Mouse (Mus musculus): ENCODE data around the gene Fmo6. TPM values are rescaled to one million over a fixed set of nuclear protein-coding genes. Genes with fewer than 3 reads are reported as not detected.

Fmo6 gene
- polyA plus RNA-seq (2015; fragmentation: Nextera tagmentation; extraction: Ambion mirVana) = not detected in 2 replicates

GRCm38 (mm10) chr1:162937415-162937814 lies at the start of gene Fmo6:
Fmo6 (minus strand) TSS chr1:162937515.
- no peak within 1 kb of the TSS for H3K4me2 ChIP-seq
- no peaks in the 10 kb centered on the region for H3K36me3 ChIP-seq
- no peak within 1 kb of the TSS for H3K4me3 ChIP-seq
- no peak for ATAC-seq (ENCODE audit: low FRiP score, low read depth)
- H3K4me1 ChIP-seq (replicated peaks) = no peaks in the 10 kb centered on the region
- WGBS = 88% methylated on average over 6 of the region's 6 CpGs
- H3K9ac ChIP-seq = no peak within 1 kb of the TSS
- no peak within 1 kb of the TSS for H3K27ac ChIP-seq (replicated peaks)
- H3K9me3 ChIP-seq = no peaks in the 10 kb centered on the region
- H3K27me3 ChIP-seq = no peaks in the 10 kb centered on the region

GRCm38 (mm10) chr1:162986777-162987176 lies 49.5 kb upstream of the Fmo6 start:
- no peaks in the 10 kb centered on the region for H3K27me3 ChIP-seq
- H3K4me1 ChIP-seq (replicated peaks) = no peaks in the 10 kb centered on the region
- H3K4me3 ChIP-seq = no peak overlapping the region
- no peak overlapping the region for H3K9ac ChIP-seq
- no peak overlapping the region for H3K4me2 ChIP-seq
- H3K36me3 ChIP-seq = no peaks in the 10 kb centered on the region
- WGBS = 97% methylated on average over 1 of the region's 1 CpGs
- no peaks in the 10 kb centered on the region for H3K9me3 ChIP-seq
- no peak for ATAC-seq (ENCODE audit: low FRiP score, low read depth)
- no peak overlapping the region for H3K27ac ChIP-seq (replicated peaks)

GRCm38 (mm10) chr1:162986121-162986748 lies 48.9 kb upstream of the Fmo6 start:
- 94% methylated on average over 2 of the region's 2 CpGs for WGBS
- ATAC-seq (ENCODE audit: low FRiP score, low read depth) = no peak
- H3K9me3 ChIP-seq = no peaks in the 10 kb centered on the region
- H3K4me3 ChIP-seq = no peak overlapping the region
- H3K27me3 ChIP-seq = no peaks in the 10 kb centered on the region
- no peaks in the 10 kb centered on the region for H3K4me1 ChIP-seq (replicated peaks)
- no peak overlapping the region for H3K4me2 ChIP-seq
- no peak overlapping the region for H3K9ac ChIP-seq
- no peak overlapping the region for H3K27ac ChIP-seq (replicated peaks)
- H3K36me3 ChIP-seq = no peaks in the 10 kb centered on the region

- Histone ChIP-seq H3K4me3 (no peak within 1 kb of the TSS), H3K27me3 (no peaks in the 10 kb centered on the region), H3K9me3 (no peaks in the 10 kb centered on the region), H3K9ac (no peak within 1 kb of the TSS), H3K36me3 (no peaks in the 10 kb centered on the region), H3K27ac (replicated peaks) (no peak within 1 kb of the TSS), H3K4me2 (no peak within 1 kb of the TSS), H3K4me1 (replicated peaks) (no peaks in the 10 kb centered on the region)
- ATAC-seq (ENCODE audit: low FRiP score, low read depth) = no peak
- 86% methylated on average over 1 of the region's 1 CpGs for WGBS
These were observed 47.1 kb upstream of the Fmo6 start, which contains the start of gene Fmo3 for GRCm38 (mm10) chr1:162984428-162984827. Fmo3 (minus strand) TSS chr1:162984528.

GRCm38 (mm10) chr1:162963556-162963955 lies 26.2 kb upstream of the Fmo6 start:
- WGBS = 63% methylated on average over 2 of the region's 2 CpGs

GRCm38 (mm10) chr1:162957422-162957821 lies 20.1 kb upstream of the Fmo6 start:
- no peaks in the 10 kb centered on the region for H3K36me3 ChIP-seq
- no peak overlapping the region for H3K4me2 ChIP-seq
- no peaks in the 10 kb centered on the region for H3K9me3 ChIP-seq
- H3K27ac ChIP-seq (replicated peaks) = no peak overlapping the region
- ATAC-seq (ENCODE audit: low FRiP score, low read depth) = no peak
- no peaks in the 10 kb centered on the region for H3K27me3 ChIP-seq
- no peaks in the 10 kb centered on the region for H3K4me1 ChIP-seq (replicated peaks)
- WGBS = 91% methylated on average over 1 of the region's 1 CpGs
- no peak overlapping the region for H3K9ac ChIP-seq
- no peak overlapping the region for H3K4me3 ChIP-seq

More at GRCm38 (mm10) chr1:162963556-162963955, 26.2 kb upstream of the Fmo6 start:
- Histone ChIP-seq H3K4me1 (replicated peaks) (no peaks in the 10 kb centered on the region), H3K9me3 (no peaks in the 10 kb centered on the region), H3K27me3 (no peaks in the 10 kb centered on the region), H3K36me3 (no peaks in the 10 kb centered on the region), H3K9ac (no peak overlapping the region), H3K4me2 (no peak overlapping the region), H3K27ac (replicated peaks) (no peak overlapping the region), H3K4me3 (no peak overlapping the region)
- ATAC-seq (ENCODE audit: low FRiP score, low read depth) = no peak

- Histone ChIP-seq H3K9me3 (no peaks in the 10 kb centered on the region), H3K36me3 (no peaks in the 10 kb centered on the region), H3K27ac (replicated peaks) (no peak overlapping the region), H3K4me2 (no peak overlapping the region), H3K9ac (no peak overlapping the region), H3K4me1 (replicated peaks) (no peaks in the 10 kb centered on the region), H3K4me3 (no peak overlapping the region), H3K27me3 (no peaks in the 10 kb centered on the region)
- 69% methylated on average over 2 of the region's 2 CpGs for WGBS
- ATAC-seq (ENCODE audit: low FRiP score, low read depth) = no peak
These were observed 15.8 kb upstream of the Fmo6 start for GRCm38 (mm10) chr1:162953079-162953478.

- ATAC-seq (ENCODE audit: low FRiP score, low read depth) = no peak
- H3K4me3 ChIP-seq = no peak overlapping the region
These were observed 12.4 kb upstream of the Fmo6 start for GRCm38 (mm10) chr1:162949763-162950162.

GRCm38 (mm10) chr1:162947934-162948333 lies 10.6 kb upstream of the Fmo6 start:
- 75% methylated on average over 6 of the region's 6 CpGs for WGBS
- no peak overlapping the region for H3K4me3 ChIP-seq
- no peak overlapping the region for H3K27ac ChIP-seq (replicated peaks)
- H3K9me3 ChIP-seq = no peaks in the 10 kb centered on the region
- H3K27me3 ChIP-seq = no peaks in the 10 kb centered on the region
- H3K4me2 ChIP-seq = no peak overlapping the region
- no peak overlapping the region for H3K9ac ChIP-seq
- ATAC-seq (ENCODE audit: low FRiP score, low read depth) = no peak
- 0 out of 2 replicates have a peak, but pooled peaks cover 4% of the 10 kb centered on the region for H3K4me1 ChIP-seq (replicated peaks)
- no peaks in the 10 kb centered on the region for H3K36me3 ChIP-seq

More at GRCm38 (mm10) chr1:162949763-162950162, 12.4 kb upstream of the Fmo6 start:
- Histone ChIP-seq H3K9ac (no peak overlapping the region), H3K4me1 (replicated peaks) (0 out of 2 replicates have a peak, but pooled peaks cover 4% of the 10 kb centered on the region), H3K27ac (replicated peaks) (no peak overlapping the region), H3K4me2 (no peak overlapping the region), H3K36me3 (no peaks in the 10 kb centered on the region), H3K27me3 (no peaks in the 10 kb centered on the region), H3K9me3 (no peaks in the 10 kb centered on the region)
- WGBS = 94% methylated on average over 1 of the region's 1 CpGs

GRCm38 (mm10) chr1:162946837-162947558 lies 9.7 kb upstream of the Fmo6 start:
- peak; percentile 56; the same call in 1 of the 2 replicates for ATAC-seq (ENCODE audit: low FRiP score, low read depth)
- Histone ChIP-seq H3K27me3 (no peaks in the 10 kb centered on the region), H3K9ac (no peak overlapping the region), H3K4me3 (no peak overlapping the region), H3K27ac (replicated peaks) (no peak overlapping the region), H3K9me3 (no peaks in the 10 kb centered on the region), H3K36me3 (no peaks in the 10 kb centered on the region), H3K4me1 (replicated peaks) (0 out of 2 replicates have a peak, but pooled peaks cover 4% of the 10 kb centered on the region), H3K4me2 (no peak overlapping the region)
- 66% methylated on average over 4 of the region's 4 CpGs for WGBS

GRCm38 (mm10) chr1:162943700-162944099 lies 6.4 kb upstream of the Fmo6 start:
- 84% methylated on average over 6 of the region's 6 CpGs for WGBS
- Histone ChIP-seq H3K9me3 (no peaks in the 10 kb centered on the region), H3K36me3 (no peaks in the 10 kb centered on the region), H3K27me3 (no peaks in the 10 kb centered on the region), H3K4me3 (no peak overlapping the region), H3K9ac (no peak overlapping the region), H3K4me2 (no peak overlapping the region), H3K27ac (replicated peaks) (no peak overlapping the region), H3K4me1 (replicated peaks) (0 out of 2 replicates have a peak, but pooled peaks cover 4% of the 10 kb centered on the region)
- ATAC-seq (ENCODE audit: low FRiP score, low read depth) = no peak

GRCm38 (mm10) chr1:162938696-162939351 lies 1.5 kb upstream of the Fmo6 start:
- H3K4me3 ChIP-seq = no peak overlapping the region
- no peaks in the 10 kb centered on the region for H3K4me1 ChIP-seq (replicated peaks)
- no peak overlapping the region for H3K4me2 ChIP-seq
- H3K27me3 ChIP-seq = no peaks in the 10 kb centered on the region
- WGBS = 72% methylated on average over 4 of the region's 4 CpGs
- H3K27ac ChIP-seq (replicated peaks) = no peak overlapping the region
- no peaks in the 10 kb centered on the region for H3K36me3 ChIP-seq
- no peak overlapping the region for H3K9ac ChIP-seq
- no peak for ATAC-seq (ENCODE audit: low FRiP score, low read depth)
- H3K9me3 ChIP-seq = no peaks in the 10 kb centered on the region

All from hindbrain, embryonic 15.5 days (tissue).